Mouse (Mus musculus): ENCODE results near the gene Bicra. TPM values are rescaled to one million over a fixed set of nuclear protein-coding genes. Genes with fewer than 3 reads are reported as not detected.

The Bicra gene
- total RNA-seq, 2 experiments from 2014 or later, result 2.0 to 5.4 TPM

Other genes with a start within 250 kb of the Bicra start
- gene Obox6, start 208.2 kb downstream of the Bicra start, total RNA-seq (2015; ENCODE audit: low replicate concordance), result not detected in 2 replicates
- not detected in 2 replicates for gene Obox6, start 208.2 kb downstream of the Bicra start, total RNA-seq (2017; ENCODE audit: low replicate concordance)
- not detected in 2 replicates for gene Crx, start 168.0 kb downstream of the Bicra start, total RNA-seq (2015; ENCODE audit: low replicate concordance)
- gene Crx, start 168.0 kb downstream of the Bicra start, total RNA-seq (2017; ENCODE audit: low replicate concordance), result not detected in 2 replicates
- gene Crxos, start 165.3 kb downstream of the Bicra start, total RNA-seq (2015; ENCODE audit: low replicate concordance), result not detected in 2 replicates
- not detected in 2 replicates for gene Crxos, start 165.3 kb downstream of the Bicra start, total RNA-seq (2017; ENCODE audit: low replicate concordance)
- gene Selenow, start 125.5 kb downstream of the Bicra start, total RNA-seq (2015; ENCODE audit: low replicate concordance), result 52.4 and 65.6 TPM in 2 replicates
- 19.6 and 25.3 TPM in 2 replicates for gene Selenow, start 125.5 kb downstream of the Bicra start, total RNA-seq (2017; ENCODE audit: low replicate concordance)
- 23.9 and 38.2 TPM in 2 replicates for gene Nop53, start 101.8 kb downstream of the Bicra start, total RNA-seq (2015; ENCODE audit: low replicate concordance)
- 66.1 and 114 TPM in 2 replicates for gene Nop53, start 101.8 kb downstream of the Bicra start, total RNA-seq (2017; ENCODE audit: low replicate concordance)
- gene Ehd2, start 80.4 kb downstream of the Bicra start, total RNA-seq (2015; ENCODE audit: low replicate concordance), result 2.9 and 5.4 TPM in 2 replicates
- gene Ehd2, start 80.4 kb downstream of the Bicra start, total RNA-seq (2017; ENCODE audit: low replicate concordance), result 0.64 and 0.76 TPM in 2 replicates
- not detected in 2 replicates for gene Zfp541, start 13.9 kb upstream of the Bicra start, total RNA-seq (2015; ENCODE audit: low replicate concordance)
- gene Zfp541, start 13.9 kb upstream of the Bicra start, total RNA-seq (2017; ENCODE audit: low replicate concordance), result not detected in 2 replicates
- 282 and 315 TPM in 2 replicates for gene Napa, start 50.5 kb upstream of the Bicra start, total RNA-seq (2015; ENCODE audit: low replicate concordance)
- gene Napa, start 50.5 kb upstream of the Bicra start, total RNA-seq (2017; ENCODE audit: low replicate concordance), result 141 and 162 TPM in 2 replicates
- gene Kptn, start 72.0 kb upstream of the Bicra start, total RNA-seq (2015; ENCODE audit: low replicate concordance), result 2.9 and 8.6 TPM in 2 replicates
- gene Kptn, start 72.0 kb upstream of the Bicra start, total RNA-seq (2017; ENCODE audit: low replicate concordance), result 2.2 and 5.2 TPM in 2 replicates
- gene Slc8a2, start 81.9 kb upstream of the Bicra start, total RNA-seq (2015; ENCODE audit: low replicate concordance), result not detected in 2 replicates
- 0.26 TPM in 1 of 2 replicates, not detected in the other for gene Slc8a2, start 81.9 kb upstream of the Bicra start, total RNA-seq (2017; ENCODE audit: low replicate concordance)
- gene Meis3, start 127.2 kb upstream of the Bicra start, total RNA-seq (2015; ENCODE audit: low replicate concordance), result 1.3 TPM in 1 of 2 replicates, not detected in the other
- not detected in 2 replicates for gene Meis3, start 127.2 kb upstream of the Bicra start, total RNA-seq (2017; ENCODE audit: low replicate concordance)
- gene Dhx34, start 174.1 kb upstream of the Bicra start, total RNA-seq (2015; ENCODE audit: low replicate concordance), result 2.5 and 2.9 TPM in 2 replicates
- gene Dhx34, start 174.1 kb upstream of the Bicra start, total RNA-seq (2017; ENCODE audit: low replicate concordance), result 0.76 and 4.6 TPM in 2 replicates
- gene C5ar2, start 196.2 kb upstream of the Bicra start, total RNA-seq (2015; ENCODE audit: low replicate concordance), result 2.2 and 8.4 TPM in 2 replicates
- gene C5ar2, start 196.2 kb upstream of the Bicra start, total RNA-seq (2017; ENCODE audit: low replicate concordance), result 1.8 and 3.3 TPM in 2 replicates
- 5.4 and 8.0 TPM in 2 replicates for gene C5ar1, start 211.6 kb upstream of the Bicra start, total RNA-seq (2015; ENCODE audit: low replicate concordance)
- 2.3 and 5.0 TPM in 2 replicates for gene C5ar1, start 211.6 kb upstream of the Bicra start, total RNA-seq (2017; ENCODE audit: low replicate concordance)
- 6.8 and 9.6 TPM in 2 replicates for gene Inafm1, start 225.7 kb upstream of the Bicra start, total RNA-seq (2015; ENCODE audit: low replicate concordance)
- 16.3 and 19.3 TPM in 2 replicates for gene Inafm1, start 225.7 kb upstream of the Bicra start, total RNA-seq (2017; ENCODE audit: low replicate concordance)
- gene Ccdc9, start 238.9 kb upstream of the Bicra start, total RNA-seq (2015; ENCODE audit: low replicate concordance), result 15.1 and 25.6 TPM in 2 replicates
- gene Ccdc9, start 238.9 kb upstream of the Bicra start, total RNA-seq (2017; ENCODE audit: low replicate concordance), result 27.7 and 39.5 TPM in 2 replicates